Mouse (Mus musculus) bone marrow, adult 2 months (tissue): ENCODE results near the gene Pkd1.

Source experiments
- CTCF ChIP-seq: fragments of 200-500 bp; IDR thresholded peaks from 2 replicates; pipeline ENCODE4 v1.5.1; 2011; ENCODE audit warnings: low read length, control low read depth; ENCODE audit not compliant: control insufficient read depth, insufficient read depth
- POLR2A ChIP-seq: fragments of 200-500 bp; IDR thresholded peaks from 2 replicates; pipeline ENCODE4 v1.6.1; 2011; ENCODE audit warnings: low read depth, mild to moderate bottlenecking, control low read depth, low read length, borderline replicate concordance; ENCODE audit not compliant: control insufficient read depth

DNA sequence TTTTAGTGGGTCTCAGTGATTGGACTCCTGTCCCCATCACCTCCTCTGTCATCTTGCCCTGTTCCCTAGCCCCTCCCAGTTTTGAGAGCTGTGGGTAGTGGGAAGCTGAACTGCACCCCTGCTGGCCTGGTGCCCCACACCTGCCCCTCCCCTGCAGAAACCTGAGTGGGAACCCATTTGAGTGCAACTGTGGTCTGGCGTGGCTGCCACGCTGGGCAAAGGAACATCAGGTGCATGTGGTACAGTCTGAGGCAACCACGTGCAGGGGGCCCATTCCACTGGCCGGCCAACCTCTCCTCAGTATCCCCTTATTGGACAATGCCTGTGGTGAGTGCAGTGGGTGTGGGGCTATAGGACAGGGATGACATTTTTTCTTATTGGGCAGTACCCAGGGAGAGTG, 14.8 kb downstream of the Pkd1 start:
- no peak for TF ChIP-seq CTCF
- TF ChIP-seq POLR2A = no peak
